Mouse (Mus musculus): ENCODE measurements at regions not wholly inside any gene's neighbourhood (a gene's known extent, or its start where the extent isn't known, plus 50 kb on each side); places are given as distances from the start of the nearest gene placed in this dataset.

- Histone ChIP-seq H3K9ac (no peak overlapping the region), H3K36me3 (no peaks in the 10 kb centered on the region), H3K27ac (replicated peaks) (no peak overlapping the region), H3K27me3 (no peaks in the 10 kb centered on the region), H3K9me3 (replicated peaks) (no peaks in the 10 kb centered on the region), H3K4me1 (no peaks in the 10 kb centered on the region), H3K4me2 (replicated peaks) (no peak overlapping the region), H3K4me3 (replicated peaks) (no peak overlapping the region)
- WGBS: 57% methylated on average over 6 of the region's 6 CpGs
- no peak for ATAC-seq (ENCODE audit: insufficient number of reproducible peaks, low FRiP score, low TSS enrichment, low read depth)
Observed at GRCm38 (mm10) chr2:117432010-117432409, 89.2 kb upstream of the Rasgrp1 start.

GRCm38 (mm10) chr2:117432923-117433322 lies 90.1 kb upstream of the Rasgrp1 start:
- Histone ChIP-seq H3K4me2 (replicated peaks) (no peak overlapping the region), H3K36me3 (no peaks in the 10 kb centered on the region), H3K9ac (no peak overlapping the region), H3K27me3 (no peaks in the 10 kb centered on the region), H3K27ac (replicated peaks) (no peak overlapping the region), H3K4me1 (no peaks in the 10 kb centered on the region), H3K9me3 (replicated peaks) (no peaks in the 10 kb centered on the region), H3K4me3 (replicated peaks) (no peak overlapping the region)
- ATAC-seq (ENCODE audit: insufficient number of reproducible peaks, low FRiP score, low TSS enrichment, low read depth): no peak
- 83% methylated on average over 2 of the region's 2 CpGs for WGBS

GRCm38 (mm10) chr2:117433482-117433881 lies 90.7 kb upstream of the Rasgrp1 start:
- Histone ChIP-seq H3K9ac (no peak overlapping the region), H3K27me3 (no peaks in the 10 kb centered on the region), H3K27ac (replicated peaks) (no peak overlapping the region), H3K4me1 (no peaks in the 10 kb centered on the region), H3K36me3 (no peaks in the 10 kb centered on the region), H3K9me3 (replicated peaks) (no peaks in the 10 kb centered on the region), H3K4me3 (replicated peaks) (no peak overlapping the region), H3K4me2 (replicated peaks) (no peak overlapping the region)
- 68% methylated on average over 2 of the region's 2 CpGs for WGBS
- no peak for ATAC-seq (ENCODE audit: insufficient number of reproducible peaks, low FRiP score, low TSS enrichment, low read depth)

GRCm38 (mm10) chr2:117438079-117438478 lies 95.3 kb upstream of the Rasgrp1 start:
- H3K27ac ChIP-seq (replicated peaks): no peak overlapping the region
- H3K4me1 ChIP-seq: no peaks in the 10 kb centered on the region
- no peak for ATAC-seq (ENCODE audit: insufficient number of reproducible peaks, low FRiP score, low TSS enrichment, low read depth)
- no peaks in the 10 kb centered on the region for H3K36me3 ChIP-seq
- no peak overlapping the region for H3K4me3 ChIP-seq (replicated peaks)
- 83% methylated on average over 12 of the region's 12 CpGs for WGBS
- H3K4me2 ChIP-seq (replicated peaks): no peak overlapping the region
- H3K9ac ChIP-seq: no peak overlapping the region
- H3K9me3 ChIP-seq (replicated peaks): no peaks in the 10 kb centered on the region
- H3K27me3 ChIP-seq: no peaks in the 10 kb centered on the region

- Histone ChIP-seq H3K4me3 (replicated peaks) (no peak overlapping the region), H3K27me3 (no peaks in the 10 kb centered on the region), H3K9ac (no peak overlapping the region), H3K9me3 (replicated peaks) (no peaks in the 10 kb centered on the region), H3K4me2 (replicated peaks) (no peak overlapping the region), H3K36me3 (no peaks in the 10 kb centered on the region), H3K27ac (replicated peaks) (no peak overlapping the region), H3K4me1 (no peaks in the 10 kb centered on the region)
- WGBS: 63% methylated on average over 8 of the region's 8 CpGs
- ATAC-seq (ENCODE audit: insufficient number of reproducible peaks, low FRiP score, low TSS enrichment, low read depth): no peak; the same call in 1 of the 2 replicates
Observed at GRCm38 (mm10) chr2:117438586-117439371, 96.0 kb upstream of the Rasgrp1 start.

- no peaks in the 10 kb centered on the region for H3K9me3 ChIP-seq (replicated peaks)
- H3K4me2 ChIP-seq (replicated peaks): no peak overlapping the region
- ATAC-seq (ENCODE audit: insufficient number of reproducible peaks, low FRiP score, low TSS enrichment, low read depth): no peak
- no peak overlapping the region for H3K9ac ChIP-seq
- H3K36me3 ChIP-seq: no peaks in the 10 kb centered on the region
- no peaks in the 10 kb centered on the region for H3K27me3 ChIP-seq
- H3K27ac ChIP-seq (replicated peaks): no peak overlapping the region
- no peak overlapping the region for H3K4me3 ChIP-seq (replicated peaks)
- H3K4me1 ChIP-seq: no peaks in the 10 kb centered on the region
- 58% methylated on average over 12 of the region's 12 CpGs for WGBS
Observed at GRCm38 (mm10) chr2:117439372-117440183, 96.8 kb upstream of the Rasgrp1 start.

- ATAC-seq (ENCODE audit: insufficient number of reproducible peaks, low FRiP score, low TSS enrichment, low read depth): no peak
- no peaks in the 10 kb centered on the region for H3K27me3 ChIP-seq
- H3K4me1 ChIP-seq: no peaks in the 10 kb centered on the region
- H3K9me3 ChIP-seq (replicated peaks): no peaks in the 10 kb centered on the region
- no peak overlapping the region for H3K4me3 ChIP-seq (replicated peaks)
- no peak overlapping the region for H3K27ac ChIP-seq (replicated peaks)
- H3K36me3 ChIP-seq: no peaks in the 10 kb centered on the region
- WGBS: 80% methylated on average over 7 of the region's 7 CpGs
- no peak overlapping the region for H3K4me2 ChIP-seq (replicated peaks)
- no peak overlapping the region for H3K9ac ChIP-seq
Observed at GRCm38 (mm10) chr2:117440801-117441281, 98.0 kb upstream of the Rasgrp1 start.

GRCm38 (mm10) chr2:117442862-117443261 lies 100.1 kb upstream of the Rasgrp1 start:
- Histone ChIP-seq H3K4me2 (replicated peaks) (no peak overlapping the region), H3K9me3 (replicated peaks) (no peaks in the 10 kb centered on the region), H3K27me3 (no peaks in the 10 kb centered on the region), H3K4me1 (no peaks in the 10 kb centered on the region), H3K36me3 (no peaks in the 10 kb centered on the region), H3K9ac (no peak overlapping the region), H3K4me3 (replicated peaks) (no peak overlapping the region), H3K27ac (replicated peaks) (no peak overlapping the region)
- 74% methylated on average over 4 of the region's 4 CpGs for WGBS
- no peak for ATAC-seq (ENCODE audit: insufficient number of reproducible peaks, low FRiP score, low TSS enrichment, low read depth)

- Histone ChIP-seq H3K9me3 (replicated peaks) (no peaks in the 10 kb centered on the region), H3K4me1 (no peaks in the 10 kb centered on the region), H3K27me3 (no peaks in the 10 kb centered on the region), H3K27ac (replicated peaks) (no peak overlapping the region), H3K4me2 (replicated peaks) (no peak overlapping the region), H3K36me3 (no peaks in the 10 kb centered on the region), H3K4me3 (replicated peaks) (no peak overlapping the region), H3K9ac (no peak overlapping the region)
- no peak for ATAC-seq (ENCODE audit: insufficient number of reproducible peaks, low FRiP score, low TSS enrichment, low read depth)
- WGBS: 30% methylated on average over 5 of the region's 5 CpGs
Observed at GRCm38 (mm10) chr2:117444671-117445070, 101.9 kb upstream of the Rasgrp1 start.

- H3K9me3 ChIP-seq (replicated peaks): no peaks in the 10 kb centered on the region
- WGBS: 75% methylated on average over 4 of the region's 4 CpGs
- H3K4me2 ChIP-seq (replicated peaks): no peak overlapping the region
- H3K4me1 ChIP-seq: no peaks in the 10 kb centered on the region
- H3K27me3 ChIP-seq: no peaks in the 10 kb centered on the region
- ATAC-seq (ENCODE audit: insufficient number of reproducible peaks, low FRiP score, low TSS enrichment, low read depth): no peak
- H3K9ac ChIP-seq: no peak overlapping the region
- no peaks in the 10 kb centered on the region for H3K36me3 ChIP-seq
- no peak overlapping the region for H3K4me3 ChIP-seq (replicated peaks)
- no peak overlapping the region for H3K27ac ChIP-seq (replicated peaks)
Observed at GRCm38 (mm10) chr2:117446876-117447275, 104.1 kb upstream of the Rasgrp1 start.

- no peak overlapping the region for H3K9ac ChIP-seq
- H3K4me1 ChIP-seq: no peaks in the 10 kb centered on the region
- H3K27ac ChIP-seq (replicated peaks): no peak overlapping the region
- no peak overlapping the region for H3K4me3 ChIP-seq (replicated peaks)
- no peak for ATAC-seq (ENCODE audit: insufficient number of reproducible peaks, low FRiP score, low TSS enrichment, low read depth)
- H3K27me3 ChIP-seq: no peaks in the 10 kb centered on the region
- no peaks in the 10 kb centered on the region for H3K9me3 ChIP-seq (replicated peaks)
- WGBS: 36% methylated on average over 7 of the region's 7 CpGs
- no peaks in the 10 kb centered on the region for H3K36me3 ChIP-seq
- H3K4me2 ChIP-seq (replicated peaks): no peak overlapping the region
Observed at GRCm38 (mm10) chr2:117450172-117450865, 107.5 kb upstream of the Rasgrp1 start.

All from embryonic facial prominence, embryonic 15.5 days (tissue).